Mouse (Mus musculus): ENCODE measurements around the gene Cd3eap.

DNA sequence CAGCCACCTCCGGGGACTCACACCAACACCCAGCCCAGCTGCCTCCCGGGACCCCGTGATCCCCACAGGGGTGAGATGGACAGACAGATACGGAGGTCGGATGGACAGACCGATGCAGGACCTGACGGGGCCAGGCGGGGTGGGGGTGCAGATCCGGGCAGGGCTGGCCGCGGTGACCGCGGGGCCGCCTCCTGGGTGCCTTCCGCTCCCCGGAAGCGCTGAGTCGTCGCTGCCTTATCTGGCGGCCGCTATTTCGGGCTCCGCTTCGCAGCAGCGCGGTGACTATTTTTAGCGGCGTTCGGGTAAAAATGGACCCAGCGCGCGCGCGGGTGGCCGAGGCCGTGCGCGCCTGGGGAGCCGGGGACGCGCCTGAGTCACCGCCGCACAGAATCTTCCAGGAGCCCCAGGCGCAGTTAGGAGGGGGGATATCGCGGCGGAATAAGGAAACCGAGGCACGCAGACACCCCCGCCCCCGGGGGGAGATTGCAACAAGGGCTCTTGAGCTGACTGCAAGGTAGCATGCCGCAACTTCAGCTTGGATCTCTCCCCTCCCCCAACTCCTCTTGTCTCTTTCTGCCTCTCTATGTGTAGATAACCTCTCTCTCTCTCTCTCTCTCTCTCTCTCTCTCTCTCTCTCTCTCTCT is 26.5 kb downstream of the Cd3eap start:
- TF ChIP-seq POLR2A (IDR thresholded peaks at IDR 0.05; ENCODE audit: borderline replicate concordance, insufficient read depth, low read length), result peak; percentile 34; the same call in 1 of the 2 replicates
- no peak for TF ChIP-seq CTCF (IDR thresholded peaks at IDR 0.05; ENCODE audit: borderline replicate concordance, insufficient read depth, low read depth, low read length)
